Mouse (Mus musculus) kidney, postnatal 4 days (tissue): Measurements from ENCODE around the gene Ccdc96.

Source experiments
- DNase-seq, 2 experiments: peaks; one replicate each; pipeline ENCODE4 v3.0.0; 2021; ENCODE audit warnings: mixed read lengths in 2 of 2

Gene Ccdc96

DNA sequence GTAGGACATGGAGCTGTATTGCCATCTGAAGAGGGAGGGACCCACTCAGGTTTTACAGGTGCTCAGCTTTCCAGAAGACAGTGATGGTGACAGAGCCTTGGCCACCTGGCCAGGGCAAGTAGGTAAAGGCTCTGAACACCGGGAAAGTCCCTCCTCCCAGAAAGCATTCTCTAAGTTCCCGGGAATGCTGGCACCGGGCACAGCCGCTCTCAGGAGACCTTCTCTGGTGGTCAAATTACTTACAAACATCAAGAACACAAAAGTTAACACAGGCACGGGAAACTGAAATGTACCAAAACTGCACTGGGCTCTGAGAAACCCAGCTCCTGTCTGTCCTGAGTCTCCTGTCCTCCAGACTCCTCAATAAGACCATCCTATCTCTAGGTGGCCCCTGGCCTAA, 45.3 kb downstream of the Ccdc96 start:
- DNase-seq: no peak

GRCm38 (mm10) chr5:36530129-36530751, 45.9 kb downstream of the Ccdc96 start:
- DNase-seq: peak; percentile 97

DNA sequence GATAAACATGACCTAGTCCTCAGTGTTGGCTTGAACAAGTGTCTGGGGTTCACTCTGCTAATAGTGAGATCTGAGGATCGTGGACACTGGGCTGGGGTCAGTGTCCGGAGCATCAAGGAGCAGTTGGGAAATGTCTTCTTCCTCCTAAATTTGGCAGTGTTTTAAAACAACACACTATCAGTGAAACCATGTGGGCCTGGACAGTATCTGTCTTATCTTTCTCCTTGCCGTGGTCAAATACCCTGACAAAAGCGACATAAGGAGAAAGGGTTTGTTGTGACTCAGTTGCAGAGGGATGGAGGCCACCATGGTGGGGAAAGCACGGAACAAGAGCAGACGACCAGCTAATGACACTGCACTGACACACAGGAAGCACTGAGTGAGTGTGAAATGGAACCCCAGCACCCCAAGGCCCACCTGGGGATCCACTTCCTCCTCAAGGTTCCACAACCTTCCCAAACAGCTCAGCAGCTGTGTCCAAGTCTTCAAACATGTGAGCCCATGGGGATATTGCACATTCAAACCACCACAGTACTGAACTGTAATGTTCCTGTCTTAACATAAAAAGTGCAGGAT, 50.2 kb downstream of the Ccdc96 start:
- no peak for DNase-seq

GRCm38 (mm10) chr5:36535438-36536176, 51.2 kb downstream of the Ccdc96 start:
- DNase-seq: peak; percentile 24 to 36

DNA sequence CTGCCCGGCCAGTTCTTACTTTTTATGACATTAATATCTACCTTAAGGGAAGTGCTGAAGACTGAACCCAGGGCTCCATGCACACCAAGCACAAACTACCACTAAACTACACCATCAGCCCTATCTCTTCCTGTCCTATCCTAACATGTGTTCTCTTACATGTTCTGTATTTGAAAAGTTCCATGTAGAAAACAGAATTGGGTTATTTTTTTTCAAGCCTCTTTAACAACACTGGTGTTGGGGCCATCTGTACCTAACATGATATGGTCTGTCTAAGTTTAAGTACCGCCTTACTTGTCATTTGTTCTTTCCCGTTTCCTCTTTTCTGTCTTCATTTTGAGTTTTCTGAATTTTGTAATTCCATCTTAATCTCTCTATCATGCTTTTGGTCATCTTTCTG, 52.0 kb downstream of the Ccdc96 start:
- no peak for DNase-seq
